Mouse (Mus musculus) embryonic fibroblast, embryonic 13.5 days (primary cell): ENCODE results near the gene Cic.

Experiments used
- CTCF ChIP-seq: IDR thresholded peaks from 2 replicates; pipeline ENCODE4 v1.5.1; 2011; ENCODE audit warnings: mild to moderate bottlenecking, control low read depth, low read length, moderate library complexity, borderline replicate concordance; ENCODE audit not compliant: insufficient read depth
- POLR2A ChIP-seq: IDR thresholded peaks from 2 replicates; pipeline ENCODE4 v1.6.1; 2011; ENCODE audit warnings: low read depth, mild to moderate bottlenecking, control low read depth, low read length, moderate library complexity

DNA sequence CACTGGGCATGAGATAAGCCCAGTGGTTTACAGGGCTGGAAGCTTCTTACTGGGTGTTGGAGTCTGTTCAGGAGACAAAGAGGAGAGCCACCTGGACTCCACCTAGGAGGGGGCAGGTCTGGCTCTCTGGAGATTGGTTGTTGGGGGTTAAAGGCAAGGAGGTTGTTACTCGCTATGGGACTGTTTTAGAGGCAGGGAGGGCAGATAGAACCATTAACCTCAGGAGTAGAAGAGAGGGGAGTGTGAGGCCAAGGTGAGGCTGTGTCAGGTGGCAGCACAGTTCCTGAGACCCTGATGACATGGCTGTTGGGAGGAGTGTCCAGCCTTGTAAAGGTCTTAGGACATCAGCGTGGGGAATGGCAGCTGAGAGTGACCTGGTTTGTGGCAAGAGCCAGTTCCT, 16.7 kb downstream of the Cic start:
- TF ChIP-seq CTCF, result no peak
- TF ChIP-seq POLR2A, result no peak
